Mouse (Mus musculus) bone marrow macrophage, adult 2 months (primary cell): Measurements from ENCODE around the gene Msmb.

Source experiments
- CTCF ChIP-seq: IDR thresholded peaks from 2 replicates; pipeline ENCODE4 v1.5.1; 2012; ENCODE audit warnings: low read depth, mild to moderate bottlenecking, low read length, moderate library complexity
- POLR2A ChIP-seq: IDR thresholded peaks from 2 replicates; pipeline ENCODE4 v1.6.1; 2012; ENCODE audit warnings: mild to moderate bottlenecking, low read depth, low read length, borderline replicate concordance

DNA sequence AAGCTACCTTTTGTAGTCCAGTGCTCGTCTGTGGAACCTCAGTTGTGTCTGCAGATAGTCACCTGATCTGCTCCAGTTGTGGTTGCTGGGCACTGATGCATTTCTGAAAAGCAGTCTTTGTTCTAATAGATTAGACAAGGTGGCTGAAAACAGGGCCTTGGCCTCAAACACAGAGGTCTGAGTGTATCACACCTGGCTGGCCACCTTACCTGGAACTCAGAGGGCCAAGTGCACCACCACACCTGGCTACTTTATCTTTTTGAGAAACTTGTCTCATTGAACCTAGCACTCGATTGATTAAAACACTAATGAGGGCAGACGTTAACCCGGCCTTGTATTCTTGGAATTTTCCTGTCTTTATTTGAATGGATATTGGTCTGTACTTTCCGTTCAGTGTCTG lies 46.2 kb upstream of the Msmb start:
- no peak for TF ChIP-seq CTCF
- no peak for TF ChIP-seq POLR2A
